Mouse (Mus musculus): ENCODE data around the gene Rnase2b.
"Not testable (repeated sequence)": the region's sequence is repeated elsewhere in the genome, so short reads cannot be mapped to it uniquely, and the experiment has no call there.

Gene Rnase2b

GRCm38 (mm10) chr14:51152249-51152870, 9.7 kb upstream of the Rnase2b start:
- DNase-seq (ENCODE audit: low spot score) = peak; percentile 62

GRCm38 (mm10) chr14:51156056-51156735, 5.9 kb upstream of the Rnase2b start:
- DNase-seq (ENCODE audit: low spot score) = no peak

GRCm38 (mm10) chr14:51156736-51157068, 5.4 kb upstream of the Rnase2b start:
- DNase-seq (ENCODE audit: low spot score) = no peak

GRCm38 (mm10) chr14:51157072-51157471, 5.0 kb upstream of the Rnase2b start:
- no peak for DNase-seq (ENCODE audit: low spot score)

GRCm38 (mm10) chr14:51163323-51163722, 1.3 kb downstream of the Rnase2b start:
- DNase-seq (ENCODE audit: low spot score) = not testable (repeated sequence)

- no peak for DNase-seq (ENCODE audit: low spot score)
These were observed 3.4 kb downstream of the Rnase2b start for GRCm38 (mm10) chr14:51165435-51165834.

GRCm38 (mm10) chr14:51166068-51166467, 4.0 kb downstream of the Rnase2b start:
- no peak for DNase-seq (ENCODE audit: low spot score)

GRCm38 (mm10) chr14:51172095-51172865, 10.2 kb downstream of the Rnase2b start:
- DNase-seq (ENCODE audit: low spot score) = not testable (repeated sequence)

- DNase-seq (ENCODE audit: low spot score) = not testable (repeated sequence)
These were observed 10.9 kb downstream of the Rnase2b start for GRCm38 (mm10) chr14:51172947-51173346.

GRCm38 (mm10) chr14:51173843-51174242, 11.8 kb downstream of the Rnase2b start:
- no peak for DNase-seq (ENCODE audit: low spot score)

- not testable (repeated sequence) for DNase-seq (ENCODE audit: low spot score)
These were observed 19.0 kb downstream of the Rnase2b start for GRCm38 (mm10) chr14:51181051-51181450.

- DNase-seq (ENCODE audit: low spot score) = no peak
These were observed 33.6 kb downstream of the Rnase2b start for GRCm38 (mm10) chr14:51195681-51196080.

GRCm38 (mm10) chr14:51199098-51200023, 37.3 kb downstream of the Rnase2b start, which contains the start of gene Ang2:
Gene Ang2, minus strand, starts transcription at chr14:51199148.
- DNase-seq (ENCODE audit: low spot score) = no peak

GRCm38 (mm10) chr14:51200054-51200453, 38.0 kb downstream of the Rnase2b start:
- no peak for DNase-seq (ENCODE audit: low spot score)

- no peak for DNase-seq (ENCODE audit: low spot score)
These were observed 38.4 kb downstream of the Rnase2b start for GRCm38 (mm10) chr14:51200466-51200865.

GRCm38 (mm10) chr14:51203115-51203514, 41.1 kb downstream of the Rnase2b start, which contains the start of gene Ear14:
Gene Ear14, plus strand, starts transcription at chr14:51203391.
- DNase-seq (ENCODE audit: low spot score) = no peak

Data from c-Kit-positive CD71-positive TER-119-positive erythroid progenitor cells, embryonic 14.5 days (primary cell).